Mouse (Mus musculus): ENCODE results near the gene Dennd1a.

DNA sequence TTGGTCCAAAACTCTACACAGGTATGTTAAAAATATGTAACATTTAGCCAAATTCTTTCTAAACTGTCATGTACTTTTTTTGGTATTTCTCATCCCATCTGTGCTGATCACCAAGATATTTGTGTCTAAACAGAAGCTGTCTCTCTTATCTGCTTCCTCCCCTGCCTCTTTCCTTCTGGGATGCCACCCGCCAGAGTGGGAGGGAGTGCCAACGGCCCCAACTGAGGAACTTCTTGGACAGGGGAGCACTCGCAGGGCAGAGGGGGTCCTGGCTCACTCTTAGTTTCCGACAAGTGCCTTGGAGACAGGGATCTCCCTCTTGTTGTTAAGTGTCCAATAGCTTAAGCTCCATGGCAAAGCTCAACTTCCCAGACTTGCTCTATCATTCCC, 263.5 kb downstream of the Dennd1a start:
- TF ChIP-seq CTCF (conservative IDR thresholded peaks at IDR 0.05; ENCODE audit: low read length) (no peak), POU5F1 (IDR thresholded peaks at IDR 0.05; ENCODE audit: borderline replicate concordance, low read length) (no peak), NANOG (IDR thresholded peaks at IDR 0.05; ENCODE audit: borderline replicate concordance, low read length) (no peak)
